Comparison of ENCODE assay signal across 8 mouse cellular contexts in genomic region chr1:65178126-65178901, GRCm38 (mm10). TPM values are rescaled to one million over a fixed set of nuclear protein-coding genes. Genes with fewer than 3 reads are reported as not detected.
DNase-seq lines count a peak whose midpoint lies in the region; ATAC-seq and TF ChIP-seq lines count a peak whose summit lies in the region.

No protein-coding gene starts in this region.

- 5% methylated on average over 27 of the region's 27 CpGs for WGBS in hindbrain, embryonic 14.5 days

- peak overlapping the region; percentile 88 for H3K9ac ChIP-seq in hindbrain, embryonic 14.5 days

- peak overlapping the region; percentile 76 for H3K4me2 ChIP-seq in hindbrain, embryonic 14.5 days (replicated peaks)

- POLR2A ChIA-PET in Patski (lab: Charles Lee), result interaction anchor here (0.7 to 2.5 kb wide), 2 partner anchors 67 to 126 kb away, joined by 3 to 12 read pairs; no protein-coding TSS in a partner anchor

- H3K9me3 ChIP-seq in hindbrain, embryonic 14.5 days (ENCODE audit: control insufficient read depth, low read length), result no peaks in the 10 kb centered on the region

- CTCF ChIA-PET in Patski (lab: Charles Lee), result interaction anchor here (0.7 to 8.1 kb wide), 17 partner anchors 9 to 133 kb away, joined by 3 to 62 read pairs (median 4); partner anchors contain the start of gene Gm28845

- peaks cover 16% of the 10 kb centered on the region for H3K36me3 ChIP-seq in hindbrain, embryonic 14.5 days (replicated peaks; ENCODE audit: control insufficient read depth, insufficient read depth)

- H3K27me3 ChIP-seq in Patski, result no peaks in the 10 kb centered on the region
- H3K27me3 ChIP-seq in hindbrain, embryonic 14.5 days (ENCODE audit: control insufficient read depth, insufficient read depth, low read length), result no peaks in the 10 kb centered on the region

- in situ Hi-C loops in Patski (cut with MboI; ENCODE audit: low pct_unique_long_range_greater_than_20kb), result loop anchor here (5.0 to 10.0 kb wide), 3 partner anchors 66 to 464 kb away; no protein-coding TSS in a partner anchor

- peaks cover 27% of the 10 kb centered on the region for H3K4me1 ChIP-seq in hindbrain, embryonic 14.5 days (replicated peaks; ENCODE audit: control insufficient read depth, insufficient read depth, low read length)

- peak overlapping the region; percentile 96 for H3K27ac ChIP-seq in hindbrain, embryonic 14.5 days

- peak; percentile 68 for ATAC-seq in Patski
- peak; percentile 79 for ATAC-seq in hindbrain, embryonic 14.5 days (ENCODE audit: low FRiP score)

- no peak for TF ChIP-seq CTCF in Patski (IDR thresholded peaks at IDR 0.05)

- peak; percentile 72 for DNase-seq in Patski (ENCODE audit: low read depth, low spot score)
- peak; percentile 92 to 93 for DNase-seq in cerebellum, postnatal 14 days
- DNase-seq in frontal cortex, postnatal 14 days (ENCODE audit: low spot score in 2 of 2), result peak; percentile 86 to 89
- peak; percentile 84 for DNase-seq in hindbrain, embryonic 14.5 days (ENCODE audit: low spot score)
- DNase-seq in layer of hippocampus, postnatal 36 days, result peak; percentile 90
- DNase-seq in lung, postnatal 36 days, result peak; percentile 98
- peak; percentile 95 for DNase-seq in retina, postnatal 1 day
- peak; percentile 94 to 96 for DNase-seq in urinary bladder, adult 18-20 months (ENCODE audit: low spot score in 2 of 2)

- H3K4me3 ChIP-seq in hindbrain, embryonic 14.5 days (replicated peaks; ENCODE audit: low read length), result peak overlapping the region; percentile 67

RNA-seq across cellular contexts. Expression of gene Idh1, which starts 8.0 kb away (rescaled TPM):
- 69.2 TPM for polyA plus RNA-seq in Patski (2021)
- polyA plus RNA-seq in hindbrain, embryonic 14.5 days (2014; fragmentation: Nextera tagmentation; extraction: Ambion mirVana), result 510 and 574 TPM in 2 replicates
- total RNA-seq in layer of hippocampus, postnatal 36 days (2021), result 10 to 100 TPM; 45.6 to 48.5 TPM

RNA-seq across cellular contexts. Expression of gene Pikfyve, which starts 8.2 kb away (rescaled TPM):
- polyA plus RNA-seq in Patski (2021), result 13.7 TPM
- polyA plus RNA-seq in hindbrain, embryonic 14.5 days (2014; fragmentation: Nextera tagmentation; extraction: Ambion mirVana), result 17.3 and 20.7 TPM in 2 replicates
- total RNA-seq in layer of hippocampus, postnatal 36 days (2021), result 10 to 100 TPM; 41.9 to 44.0 TPM

RNA-seq across cellular contexts. Expression of gene D630023F18Rik, which starts 55.3 kb away (rescaled TPM):
- 0.08 TPM for polyA plus RNA-seq in Patski (2021)
- 1.2 and 1.4 TPM in 2 replicates for polyA plus RNA-seq in hindbrain, embryonic 14.5 days (2014; fragmentation: Nextera tagmentation; extraction: Ambion mirVana)
- 1 to 10 TPM; 7.9 to 9.9 TPM for total RNA-seq in layer of hippocampus, postnatal 36 days (2021)

RNA-seq across cellular contexts. Expression of gene Gm28845, which starts 59.0 kb away (rescaled TPM):
- not detected for polyA plus RNA-seq in Patski (2021)
- 0.29 TPM in 1 of 2 replicates, not detected in the other for polyA plus RNA-seq in hindbrain, embryonic 14.5 days (2014; fragmentation: Nextera tagmentation; extraction: Ambion mirVana)
- total RNA-seq in layer of hippocampus, postnatal 36 days (2021), result not detected

Comparison
In these comparisons a context has a peak if more than half of its experiments do, and no peak if none do; other contexts are left out.
1. Peak in every context shown above with its lines: DNase-seq, ATAC-seq, H3K4me3 ChIP-seq and H3K27ac ChIP-seq.